Mouse (Mus musculus): Measurements from ENCODE around the gene Vmn2r7.
"Not testable (repeated sequence)": the region's sequence is repeated elsewhere in the genome, so short reads cannot be mapped to it uniquely, and the experiment has no call there.

The Vmn2r7 gene

GRCm38 (mm10) chr3:64844665-64845064 lies at the start of gene Vmn2r7:
Gene Vmn2r7 (minus strand): TSS chr3:64844765.
- DNase-seq = not testable (repeated sequence)

- no peak for DNase-seq
Observed at GRCm38 (mm10) chr3:64889725-64890124, 45.2 kb upstream of the Vmn2r7 start.

GRCm38 (mm10) chr3:64878199-64878977 lies 33.8 kb upstream of the Vmn2r7 start:
- DNase-seq = no peak

GRCm38 (mm10) chr3:64876669-64877068 lies 32.1 kb upstream of the Vmn2r7 start:
- no peak for DNase-seq

GRCm38 (mm10) chr3:64842881-64843280 lies 1.7 kb downstream of the Vmn2r7 start:
- DNase-seq = no peak

GRCm38 (mm10) chr3:64842299-64842698 lies 2.3 kb downstream of the Vmn2r7 start:
- DNase-seq = peak; percentile 67 to 72

GRCm38 (mm10) chr3:64831134-64831533 lies 13.4 kb downstream of the Vmn2r7 start:
- DNase-seq = no peak

- DNase-seq = no peak
Observed at GRCm38 (mm10) chr3:64791245-64791591, 53.3 kb downstream of the Vmn2r7 start.

GRCm38 (mm10) chr3:64790509-64791244 lies 53.9 kb downstream of the Vmn2r7 start:
- peak; percentile 70 for DNase-seq

- no peak for DNase-seq
Observed at GRCm38 (mm10) chr3:64782901-64783300, 61.7 kb downstream of the Vmn2r7 start.

GRCm38 (mm10) chr3:64772132-64772531 lies 72.4 kb downstream of the Vmn2r7 start:
- DNase-seq = no peak

GRCm38 (mm10) chr3:64756145-64756544 lies 88.4 kb downstream of the Vmn2r7 start:
- DNase-seq = no peak

GRCm38 (mm10) chr3:64727187-64727970 lies 117.2 kb downstream of the Vmn2r7 start:
- DNase-seq = not testable (repeated sequence)

GRCm38 (mm10) chr3:64725736-64726135 lies 118.8 kb downstream of the Vmn2r7 start:
- DNase-seq = not testable (repeated sequence)

GRCm38 (mm10) chr3:64676069-64676468 lies 168.5 kb downstream of the Vmn2r7 start:
- DNase-seq = not testable (repeated sequence)

All from kidney, postnatal 4 days (tissue).